Mouse (Mus musculus) erythroblast, embryonic 14.5 days (primary cell): ENCODE data around the gene Prol1. TPM values are rescaled to one million over a fixed set of nuclear protein-coding genes. Genes with fewer than 3 reads are reported as not detected.
"Not testable (repeated sequence)": the region's sequence is repeated elsewhere in the genome, so short reads cannot be mapped to it uniquely, and the experiment has no call there.

Experiments
- H3K27me3 ChIP-seq: 2 replicates; pipeline ENCODE4 v1.6.1; 2012; ENCODE audit warnings: inconsistent platforms; ENCODE audit not compliant: control insufficient read depth
- H3K36me3 ChIP-seq: 2 replicates; pipeline ENCODE4 v1.6.1; 2012; ENCODE audit warnings: mild to moderate bottlenecking, inconsistent platforms; ENCODE audit not compliant: control insufficient read depth
- H3K4me1 ChIP-seq: 2 replicates; pipeline ENCODE4 v1.6.1; 2012; ENCODE audit warnings: inconsistent platforms; ENCODE audit not compliant: control insufficient read depth
- H3K4me3 ChIP-seq: replicated peaks from 2 replicates; pipeline ENCODE3; 2012; ENCODE audit warnings: moderate library complexity, mild to moderate bottlenecking, inconsistent platforms
- H3K9me3 ChIP-seq: 2 replicates; pipeline ENCODE4 v1.6.1; 2012; ENCODE audit warnings: low read length, inconsistent platforms, mixed read lengths; ENCODE audit not compliant: control insufficient read depth
- GATA1 ChIP-seq: IDR thresholded peaks from 2 replicates; pipeline ENCODE4 v1.6.1; 2012; ENCODE audit warnings: low read length, inconsistent platforms, mixed read lengths
- TAL1 ChIP-seq: IDR thresholded peaks from 3 replicates; pipeline ENCODE4 v1.6.1; 2012; ENCODE audit warnings: low read length, inconsistent platforms, mixed read lengths
- polyA plus RNA-seq: library from polyadenylated mRNA; stranded (reverse); fragments of >175 nt; gene quantifications from 2 replicates; pipeline ENCODE4 v1.2.3, GENCODE M21; 2012

Gene Prol1
- polyA plus RNA-seq: 0.03 TPM in 1 of 2 replicates, not detected in the other

- no peaks in the 10 kb centered on the region for H3K36me3 ChIP-seq
- H3K27me3 ChIP-seq: no peaks in the 10 kb centered on the region
- H3K4me1 ChIP-seq: no peaks in the 10 kb centered on the region
- TF ChIP-seq TAL1 (no peak), GATA1 (no peak)
- no peak within 1 kb of the TSS for H3K4me3 ChIP-seq
- no peaks in the 10 kb centered on the region; the same call in 1 of the 2 replicates for H3K9me3 ChIP-seq
These were observed at the start of gene Prol1 for GRCm38 (mm10) chr5:88317012-88317411. TSS of gene Prol1 (plus strand) at chr5:88317312.

- H3K27me3 ChIP-seq: no peaks in the 10 kb centered on the region
- no peak for TF ChIP-seq TAL1
- no peak for TF ChIP-seq GATA1
- H3K4me1 ChIP-seq: no peaks in the 10 kb centered on the region
- H3K36me3 ChIP-seq: no peaks in the 10 kb centered on the region
- no peak within 1 kb of the TSS for H3K4me3 ChIP-seq
- no peaks in the 10 kb centered on the region; the same call in 1 of the 2 replicates for H3K9me3 ChIP-seq
These were observed 48.5 kb upstream of the Prol1 start, which contains the start of gene Gm7714 for GRCm38 (mm10) chr5:88268619-88269018. TSS of gene Gm7714 (plus strand) at chr5:88268919.

- H3K4me3 ChIP-seq, H3K4me1 ChIP-seq, H3K9me3 ChIP-seq, H3K27me3 ChIP-seq, H3K36me3 ChIP-seq: not testable (repeated sequence)
These were observed 5.8 kb upstream of the Prol1 start for GRCm38 (mm10) chr5:88311307-88311706.

- H3K36me3 ChIP-seq, H3K27me3 ChIP-seq, H3K4me3 ChIP-seq, H3K4me1 ChIP-seq, H3K9me3 ChIP-seq: not testable (repeated sequence)
These were observed 31.4 kb downstream of the Prol1 start for GRCm38 (mm10) chr5:88348533-88348932.

GRCm38 (mm10) chr5:88364768-88365167, 47.7 kb downstream of the Prol1 start:
- Histone ChIP-seq H3K4me3 (no peak overlapping the region), H3K36me3 (no peaks in the 10 kb centered on the region), H3K27me3 (no peaks in the 10 kb centered on the region), H3K4me1 (no peaks in the 10 kb centered on the region), H3K9me3 (no peaks in the 10 kb centered on the region)
- TF ChIP-seq GATA1 (no peak), TAL1 (no peak)

- no peak overlapping the region for H3K4me3 ChIP-seq
- TF ChIP-seq GATA1: no peak
- no peaks in the 10 kb centered on the region for H3K36me3 ChIP-seq
- no peaks in the 10 kb centered on the region for H3K27me3 ChIP-seq
- H3K9me3 ChIP-seq: no peaks in the 10 kb centered on the region
- H3K4me1 ChIP-seq: peaks cover 4% of the 10 kb centered on the region; the same call in 1 of the 2 replicates
These were observed 49.8 kb downstream of the Prol1 start for GRCm38 (mm10) chr5:88366886-88367285.

GRCm38 (mm10) chr5:88370578-88371232, 53.6 kb downstream of the Prol1 start:
- TF ChIP-seq GATA1 (no peak), TAL1 (no peak)
- H3K4me1 ChIP-seq: peaks cover 4% of the 10 kb centered on the region; the same call in 1 of the 2 replicates
- H3K27me3 ChIP-seq: no peaks in the 10 kb centered on the region
- H3K9me3 ChIP-seq: no peaks in the 10 kb centered on the region
- no peak overlapping the region for H3K4me3 ChIP-seq
- H3K36me3 ChIP-seq: no peaks in the 10 kb centered on the region

- H3K9me3 ChIP-seq: no peaks in the 10 kb centered on the region
- no peak overlapping the region for H3K4me3 ChIP-seq
- peaks cover 4% of the 10 kb centered on the region; the same call in 1 of the 2 replicates for H3K4me1 ChIP-seq
- no peaks in the 10 kb centered on the region for H3K27me3 ChIP-seq
- H3K36me3 ChIP-seq: no peaks in the 10 kb centered on the region
- TF ChIP-seq TAL1: no peak
- no peak for TF ChIP-seq GATA1
These were observed 55.5 kb downstream of the Prol1 start for GRCm38 (mm10) chr5:88372563-88372962.

GRCm38 (mm10) chr5:88375808-88376207, 58.7 kb downstream of the Prol1 start, which contains the start of gene Amtn:
TSS of gene Amtn (plus strand) at chr5:88376108.
- no peaks in the 10 kb centered on the region for H3K27me3 ChIP-seq
- H3K4me1 ChIP-seq: peaks cover 1% of the 10 kb centered on the region; the same call in 1 of the 2 replicates
- H3K9me3 ChIP-seq: no peaks in the 10 kb centered on the region
- no peaks in the 10 kb centered on the region for H3K36me3 ChIP-seq
- no peak within 1 kb of the TSS for H3K4me3 ChIP-seq
- TF ChIP-seq TAL1 (no peak), GATA1 (no peak)

Other genes with a start within 250 kb of the Prol1 start
- gene Smr2, start 230.8 kb upstream of the Prol1 start, polyA plus RNA-seq: not detected in 2 replicates
- gene Gm11116, start 205.8 kb upstream of the Prol1 start, polyA plus RNA-seq: not detected in 2 replicates
- gene Gm11115, start 163.2 kb upstream of the Prol1 start, polyA plus RNA-seq: not detected in 2 replicates
- not detected in 2 replicates for gene Gm7714, start 48.4 kb upstream of the Prol1 start, polyA plus RNA-seq
- not detected in 2 replicates for gene Amtn, start 58.8 kb downstream of the Prol1 start, polyA plus RNA-seq
- gene Ambn, start 138.7 kb downstream of the Prol1 start, polyA plus RNA-seq: not detected in 2 replicates
- gene Enam, start 170.7 kb downstream of the Prol1 start, polyA plus RNA-seq: not detected in 2 replicates
- gene Jchain, start 210.6 kb downstream of the Prol1 start, polyA plus RNA-seq: not detected in 2 replicates
- gene Utp3, start 237.2 kb downstream of the Prol1 start, polyA plus RNA-seq: 4.7 and 6.2 TPM in 2 replicates
- 0.05 and 0.07 TPM in 2 replicates for gene Rufy3, start 247.7 kb downstream of the Prol1 start, polyA plus RNA-seq